Mouse (Mus musculus) bone marrow macrophage, adult 2 months (primary cell): ENCODE measurements around the gene Fam19a5.

Source experiments
- CTCF ChIP-seq: IDR thresholded peaks from 2 replicates; pipeline ENCODE4 v1.5.1; 2012; ENCODE audit warnings: low read depth, mild to moderate bottlenecking, low read length, moderate library complexity
- POLR2A ChIP-seq: IDR thresholded peaks from 2 replicates; pipeline ENCODE4 v1.6.1; 2012; ENCODE audit warnings: mild to moderate bottlenecking, low read depth, low read length, borderline replicate concordance

DNA sequence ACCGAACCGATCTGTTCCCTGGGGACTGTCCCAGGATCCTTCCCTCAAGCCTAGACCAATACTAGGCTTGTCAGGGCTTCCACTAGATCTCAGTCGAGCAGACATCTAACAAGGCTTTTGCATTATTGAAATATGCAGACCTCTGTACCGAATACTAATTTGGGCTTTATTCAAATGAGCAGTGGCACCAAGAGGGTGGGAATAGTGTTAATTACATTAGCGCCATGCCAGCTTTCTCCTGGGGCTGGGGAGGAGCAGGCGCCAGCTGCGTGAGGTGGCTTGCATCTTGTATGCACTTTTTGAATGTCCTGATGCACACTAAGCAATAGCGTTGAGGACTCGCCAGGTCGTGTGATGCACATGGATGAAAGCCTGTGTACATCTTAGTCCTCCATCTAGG lies 46.9 kb downstream of the Fam19a5 start:
- TF ChIP-seq CTCF (no peak), POLR2A (no peak)
